9 mouse cellular contexts compared by ENCODE assay signal in genomic region chr9:61830236-61830635, GRCm38 (mm10).
DNase-seq lines count a peak whose midpoint lies in the region; ATAC-seq and TF ChIP-seq lines count a peak whose summit lies in the region.
"Had no signal": no experiment of that assay in that cellular context is flagged by ENCODE, and none has a peak within 500 bp of the region (broad histone marks: within the 10 kb centered on the region; RNA-seq: fewer than 3 reads in every experiment).

No protein-coding gene starts in this region.

- DNase-seq in limb, embryonic 14.5 days (ENCODE audit: low spot score) = peak; percentile 14
- no peak for DNase-seq in limb, embryonic 10.5 days (ENCODE audit: low spot score)
- peak; percentile 83 for DNase-seq in forebrain, embryonic 14.5 days (ENCODE audit: low spot score)
- peak; percentile 88 to 93 for DNase-seq in left cerebral cortex, postnatal 25 days (ENCODE audit: low spot score in 2 of 2)
- peak; percentile 69 for DNase-seq in testis, postnatal 10 days (ENCODE audit: low spot score)

- peaks cover 4% of the 10 kb centered on the region; the same call in 1 of the 2 replicates for H3K4me1 ChIP-seq in limb, embryonic 14.5 days (ENCODE audit: control insufficient read depth, insufficient read depth, low read length)
- H3K4me1 ChIP-seq in limb, embryonic 10.5 days = peaks cover 8% of the 10 kb centered on the region
- no peaks in the 10 kb centered on the region for H3K4me1 ChIP-seq in bone marrow macrophage, adult 2 months (ENCODE audit: control insufficient read depth, insufficient read depth, low read length)
- 0 out of 2 replicates have a peak, but pooled peaks cover 3% of the 10 kb centered on the region for H3K4me1 ChIP-seq in forebrain, embryonic 14.5 days (ENCODE audit: control insufficient read depth, insufficient read depth, low read length)
- peaks cover 8% of the 10 kb centered on the region for H3K4me1 ChIP-seq in olfactory bulb, adult 2 months (ENCODE audit: control insufficient read depth, insufficient read depth, low read length)

- no peak overlapping the region for H3K27ac ChIP-seq in limb, embryonic 14.5 days (replicated peaks; ENCODE audit: low read depth, low read length)
- H3K27ac ChIP-seq in limb, embryonic 10.5 days = no peak overlapping the region
- H3K27ac ChIP-seq in bone marrow macrophage, adult 2 months (ENCODE audit: insufficient read depth, low read depth, low read length) = no peak overlapping the region
- H3K27ac ChIP-seq in forebrain, embryonic 14.5 days (ENCODE audit: low read depth, low read length) = no peak overlapping the region
- no peak overlapping the region for H3K27ac ChIP-seq in olfactory bulb, adult 2 months (ENCODE audit: insufficient read depth, low read depth, low read length)
- H3K27ac ChIP-seq: liver, embryonic 15.5 days had no signal

- H3K9ac ChIP-seq in limb, embryonic 14.5 days (ENCODE audit: low read depth, low read length, severe bottlenecking) = no peak overlapping the region
- H3K9ac ChIP-seq in forebrain, embryonic 14.5 days (ENCODE audit: low read length) = no peak overlapping the region
- H3K9ac ChIP-seq: liver, embryonic 15.5 days had no signal

- H3K36me3 ChIP-seq in limb, embryonic 14.5 days (ENCODE audit: control insufficient read depth, insufficient read depth, low read length) = no peaks in the 10 kb centered on the region
- no peaks in the 10 kb centered on the region for H3K36me3 ChIP-seq in limb, embryonic 10.5 days
- no peaks in the 10 kb centered on the region for H3K36me3 ChIP-seq in forebrain, embryonic 14.5 days (ENCODE audit: control insufficient read depth, insufficient read depth, low read length)
- H3K36me3 ChIP-seq: liver, embryonic 15.5 days had no signal

- no peak overlapping the region for H3K4me2 ChIP-seq in limb, embryonic 14.5 days (replicated peaks; ENCODE audit: low read depth, low read length, severe bottlenecking)
- H3K4me2 ChIP-seq in forebrain, embryonic 14.5 days (ENCODE audit: low read length) = no peak overlapping the region
- H3K4me2 ChIP-seq: liver, embryonic 15.5 days had no signal

- 50% methylated on average over 7 of the region's 7 CpGs for WGBS in limb, embryonic 14.5 days
- WGBS in limb, embryonic 10.5 days = 78% methylated on average over 7 of the region's 7 CpGs
- WGBS in forebrain, embryonic 14.5 days = 50% methylated on average over 7 of the region's 7 CpGs
- 46% methylated on average over 7 of the region's 7 CpGs for WGBS in olfactory bulb, adult 2 months

- no peaks in the 10 kb centered on the region for H3K9me3 ChIP-seq in limb, embryonic 14.5 days (ENCODE audit: control insufficient read depth, low read length)
- H3K9me3 ChIP-seq in limb, embryonic 10.5 days (replicated peaks) = no peaks in the 10 kb centered on the region
- no peaks in the 10 kb centered on the region for H3K9me3 ChIP-seq in forebrain, embryonic 14.5 days (replicated peaks; ENCODE audit: control insufficient read depth, low read length)
- H3K9me3 ChIP-seq: liver, embryonic 15.5 days had no signal

- ATAC-seq in limb, embryonic 14.5 days (ENCODE audit: low FRiP score, low read depth) = no peak
- peak; percentile 84 for ATAC-seq in forebrain, embryonic 14.5 days
- ATAC-seq in inflammation-experienced regulatory T-cells, adult 6 months = peak; percentile 85

- TF ChIP-seq CTCF in bone marrow macrophage, adult 2 months (IDR thresholded peaks at IDR 0.05; ENCODE audit: low read depth, low read length) = peak; percentile 65
- TF ChIP-seq CTCF in olfactory bulb, adult 2 months (IDR thresholded peaks at IDR 0.05; ENCODE audit: insufficient read depth, low read depth, low read length) = peak; percentile 65

- TF ChIP-seq POLR2A in limb, embryonic 14.5 days (IDR thresholded peaks at IDR 0.05; ENCODE audit: borderline replicate concordance, extremely low read depth, insufficient read depth, insufficient read length) = no peak
- TF ChIP-seq POLR2A in bone marrow macrophage, adult 2 months (IDR thresholded peaks at IDR 0.05; ENCODE audit: borderline replicate concordance, low read depth, low read length) = no peak
- no peak for TF ChIP-seq POLR2A in olfactory bulb, adult 2 months (IDR thresholded peaks at IDR 0.05; ENCODE audit: insufficient read depth, low read depth, low read length)

- H3K4me3 ChIP-seq in limb, embryonic 14.5 days (replicated peaks; ENCODE audit: low read length) = no peak overlapping the region
- no peak overlapping the region for H3K4me3 ChIP-seq in limb, embryonic 10.5 days
- H3K4me3 ChIP-seq in bone marrow macrophage, adult 2 months (ENCODE audit: insufficient read depth, low read length) = no peak overlapping the region
- H3K4me3 ChIP-seq in forebrain, embryonic 14.5 days (ENCODE audit: low read depth, low read length) = no peak overlapping the region
- no peak overlapping the region for H3K4me3 ChIP-seq in olfactory bulb, adult 2 months (ENCODE audit: insufficient read depth, low read depth, low read length)
- H3K4me3 ChIP-seq: liver, embryonic 15.5 days had no signal

- H3K27me3 ChIP-seq in limb, embryonic 14.5 days (ENCODE audit: control insufficient read depth, insufficient read depth, low read length) = no peaks in the 10 kb centered on the region; the same call in 1 of the 2 replicates
- H3K27me3 ChIP-seq in limb, embryonic 10.5 days (ENCODE audit: low read depth, poor library complexity, severe bottlenecking) = peaks cover 48% of the 10 kb centered on the region
- H3K27me3 ChIP-seq in forebrain, embryonic 14.5 days (replicated peaks; ENCODE audit: control insufficient read depth, insufficient read depth, low read length) = no peaks in the 10 kb centered on the region
- H3K27me3 ChIP-seq: liver, embryonic 15.5 days had no signal

- intact Hi-C loops in left cerebral cortex, postnatal 25 days (cut with DNase I) = loop anchor here (2.0 to 5.0 kb wide), 4 partner anchors 198 to 783 kb away; partner anchors contain the start of gene Tle3
